Mouse (Mus musculus) 3134 (cell line): ENCODE results near the gene Birc3.
"Not testable (repeated sequence)": the region's sequence is repeated elsewhere in the genome, so short reads cannot be mapped to it uniquely, and the experiment has no call there.

Source experiments
- DNase-seq: peaks from one replicate; pipeline ENCODE4 v3.0.0-alpha.2; 2011; ENCODE audit warnings: low spot score; ENCODE audit not compliant: insufficient read length; ENCODE audit errors: extremely low read depth

The Birc3 gene

GRCm38 (mm10) chr9:7872775-7873439 is at the start of gene Birc3:
TSS of gene Birc3 (minus strand) at chr9:7873186.
- no peak for DNase-seq

DNA sequence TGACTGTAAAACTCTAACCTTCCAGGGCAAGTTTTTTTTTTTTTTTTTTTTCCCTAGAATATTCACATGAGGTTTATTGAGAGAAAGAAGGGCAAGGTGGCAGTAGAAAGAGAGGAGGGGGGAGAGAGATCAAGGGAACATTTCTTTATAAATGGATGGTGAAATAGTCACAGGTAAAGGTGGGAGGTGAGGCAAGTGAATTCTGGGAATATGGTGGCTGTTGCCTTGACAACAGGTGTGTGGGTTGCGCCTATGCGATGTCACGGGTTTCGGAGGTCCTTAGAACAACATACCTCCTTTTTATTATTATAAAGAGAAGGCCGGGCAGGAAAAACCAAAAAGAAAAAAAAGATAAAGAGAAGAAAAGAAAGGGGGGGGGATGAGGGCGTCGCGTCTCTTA is 41.9 kb upstream of the Birc3 start:
- no peak for DNase-seq

DNA sequence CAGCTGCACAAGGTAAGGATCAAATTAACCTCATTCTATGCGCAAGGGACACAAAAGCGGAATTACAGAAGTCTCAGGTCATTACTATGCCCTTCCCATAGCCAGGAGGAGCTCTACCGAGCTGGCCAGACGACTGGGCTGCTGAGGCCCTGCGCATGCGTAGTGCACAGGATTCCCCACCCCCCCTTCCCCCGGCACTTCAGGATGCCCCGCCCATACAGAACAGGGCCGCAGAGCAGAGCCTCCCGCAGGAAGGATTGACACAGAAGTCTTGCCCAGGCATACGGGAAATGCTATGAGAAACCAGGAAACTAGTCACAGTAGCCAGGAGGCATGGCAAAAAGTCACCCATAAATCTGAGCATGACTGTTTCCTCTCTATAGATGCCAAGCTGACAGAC is 41.5 kb upstream of the Birc3 start:
- DNase-seq = no peak

DNA sequence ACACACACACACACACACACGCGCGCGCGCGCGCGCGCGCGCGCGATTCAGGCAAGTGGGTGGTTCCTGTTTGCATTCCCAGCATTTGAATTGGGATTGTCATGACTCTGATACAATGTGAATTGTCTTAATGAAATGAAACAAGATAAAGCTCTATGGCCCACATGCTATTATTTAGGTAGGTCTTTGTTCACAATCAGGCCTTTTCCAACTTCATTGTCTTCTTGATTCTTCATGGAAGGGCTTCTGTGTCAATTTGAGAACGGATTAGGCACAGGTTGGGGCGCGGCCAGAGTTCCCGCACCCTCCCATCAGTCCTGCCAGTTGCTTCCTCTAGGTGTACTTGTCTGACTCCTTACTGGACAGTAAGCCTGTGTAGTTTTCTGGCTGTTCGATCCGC is 41.0 kb upstream of the Birc3 start:
- DNase-seq = no peak

- DNase-seq = peak; percentile 23
Observed at GRCm38 (mm10) chr9:7907351-7907985, 34.5 kb upstream of the Birc3 start.

DNA sequence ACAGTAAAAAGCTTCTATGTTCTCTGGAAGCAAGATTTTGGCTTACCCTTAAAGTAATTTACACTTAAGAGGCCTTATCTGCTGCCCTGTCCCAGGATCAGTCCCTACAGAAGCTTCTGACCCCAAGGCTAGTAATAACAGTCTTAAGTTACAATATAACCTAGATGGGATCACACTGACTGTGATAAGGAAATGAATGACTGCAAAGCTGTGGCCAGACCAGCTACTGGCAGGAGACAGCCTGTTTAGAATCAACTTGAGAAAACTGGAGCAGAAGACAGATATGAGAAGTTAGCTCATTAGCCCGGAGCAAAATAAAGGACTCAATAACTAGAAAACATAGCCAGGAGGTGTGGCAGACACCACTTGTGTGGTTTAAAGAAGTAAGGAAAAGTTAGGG is 33.6 kb upstream of the Birc3 start:
- DNase-seq = no peak

DNA sequence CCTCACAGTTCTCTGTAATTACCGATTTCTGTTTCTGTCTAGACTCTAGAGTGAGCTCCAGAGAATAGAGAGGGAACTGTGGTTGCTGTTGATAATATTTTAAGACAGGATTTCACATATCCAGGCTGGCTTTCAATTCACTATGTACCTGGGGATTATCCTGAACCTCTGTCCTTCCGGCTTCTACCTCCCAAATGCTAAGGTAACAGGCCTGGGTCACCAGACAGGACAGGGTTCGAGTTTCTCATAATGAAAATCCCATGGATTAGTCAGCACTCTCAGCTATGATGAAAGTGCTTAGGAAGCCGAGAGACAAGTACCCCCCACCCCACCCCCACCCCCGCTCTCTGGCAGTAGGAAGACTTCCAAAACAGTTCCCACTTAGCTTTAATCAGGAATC is 30.8 kb upstream of the Birc3 start:
- DNase-seq = no peak

DNA sequence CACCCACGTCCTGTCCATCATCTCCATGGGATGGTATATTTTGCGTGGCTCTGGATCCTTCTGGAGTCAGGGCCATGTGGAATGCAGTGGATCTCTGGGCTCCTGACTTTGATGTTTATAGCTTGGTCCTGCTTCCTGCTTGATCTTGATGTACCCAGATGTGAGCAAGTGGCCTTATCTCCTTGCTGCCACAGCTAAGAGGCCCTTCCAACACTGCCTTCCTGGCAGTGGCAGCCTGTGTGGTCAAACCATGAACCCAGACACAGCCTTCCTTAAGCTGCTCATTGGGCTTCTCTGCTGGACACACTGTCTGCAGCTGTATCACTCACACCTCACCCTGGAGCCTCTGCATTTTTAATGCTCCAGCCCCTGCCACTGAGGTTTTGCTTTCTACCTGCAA is 30.3 kb upstream of the Birc3 start:
- no peak for DNase-seq

DNA sequence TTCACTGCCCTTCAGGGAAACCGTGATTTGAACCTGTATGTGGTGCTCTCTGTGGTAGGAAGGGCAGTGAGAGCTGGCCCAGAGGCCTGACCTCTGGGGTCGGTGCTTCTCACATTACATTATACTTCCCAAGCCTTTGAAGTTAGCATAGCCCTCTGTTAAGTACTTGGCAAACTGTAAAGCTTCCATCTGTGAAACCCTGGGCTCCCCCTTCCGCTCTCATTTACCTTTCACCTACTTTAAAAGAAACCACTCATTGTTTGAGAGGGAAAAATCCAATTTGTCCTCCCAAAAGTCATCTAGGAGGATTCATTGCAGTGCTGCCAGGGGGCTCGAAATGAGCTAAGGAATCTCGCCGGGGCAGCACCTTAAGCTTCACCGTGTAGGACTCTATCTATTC is 29.3 kb upstream of the Birc3 start:
- DNase-seq = no peak

DNA sequence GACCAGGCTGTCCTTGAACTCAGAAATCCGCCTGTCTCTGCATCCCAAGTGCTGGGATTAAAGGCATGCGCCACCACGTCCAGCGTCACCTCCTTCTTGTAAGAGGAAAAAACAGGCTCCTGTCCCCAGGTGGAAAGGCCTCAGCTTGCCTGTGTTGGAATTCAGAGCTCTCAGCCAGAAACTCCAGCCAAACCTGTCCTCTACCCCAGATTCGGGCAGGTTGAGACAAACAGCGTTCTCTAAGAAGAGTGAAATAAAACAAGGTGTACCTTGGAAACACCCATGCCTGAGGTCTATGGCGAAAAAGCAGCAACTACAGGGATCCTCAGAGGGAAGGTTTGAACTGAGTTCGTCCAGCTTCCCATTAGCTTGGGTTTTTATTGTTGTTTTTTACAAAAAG is 28.0 kb upstream of the Birc3 start:
- DNase-seq = no peak

- DNase-seq = no peak
Observed at GRCm38 (mm10) chr9:7897502-7897901, 24.5 kb upstream of the Birc3 start.

- not testable (repeated sequence) for DNase-seq
Observed at GRCm38 (mm10) chr9:7891796-7892195, 18.8 kb upstream of the Birc3 start.

DNA sequence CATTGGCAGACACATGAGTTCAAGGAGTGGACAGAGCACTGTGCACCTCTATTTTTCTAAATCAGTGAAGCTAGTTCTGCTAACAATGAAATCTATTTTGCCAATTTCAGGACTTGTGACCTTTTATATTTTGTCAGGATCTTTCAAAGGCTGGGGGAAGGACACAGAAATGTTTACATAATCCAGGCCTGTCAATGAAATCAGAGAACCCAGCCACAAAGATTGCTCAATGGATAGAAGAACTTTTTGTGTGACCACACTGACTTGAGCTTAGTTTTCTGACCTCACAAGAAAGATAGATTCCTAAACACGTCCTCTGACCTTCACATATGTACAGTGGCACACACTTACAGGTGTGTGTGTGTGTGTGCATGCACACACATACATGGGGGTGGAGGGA is 18.2 kb upstream of the Birc3 start:
- DNase-seq = no peak

DNA sequence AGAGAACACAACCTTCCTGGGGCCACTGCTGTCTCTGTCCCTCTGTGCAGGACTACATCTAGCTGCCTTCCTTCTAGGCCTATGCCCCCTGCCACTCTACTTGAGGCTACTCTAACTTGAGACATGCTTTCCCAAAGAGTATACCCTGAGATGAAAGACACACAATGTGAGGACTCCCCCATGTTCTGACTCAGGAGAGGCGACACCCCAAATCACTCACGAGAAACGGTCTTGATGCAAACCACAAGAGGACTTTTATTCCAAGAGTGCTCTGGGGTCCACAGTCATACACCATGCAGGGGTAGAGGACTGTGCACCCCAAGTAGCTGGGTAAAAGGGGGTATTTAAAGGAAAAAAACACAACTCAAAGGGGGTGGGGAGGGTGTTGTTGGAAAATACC is 11.4 kb upstream of the Birc3 start:
- DNase-seq = no peak

DNA sequence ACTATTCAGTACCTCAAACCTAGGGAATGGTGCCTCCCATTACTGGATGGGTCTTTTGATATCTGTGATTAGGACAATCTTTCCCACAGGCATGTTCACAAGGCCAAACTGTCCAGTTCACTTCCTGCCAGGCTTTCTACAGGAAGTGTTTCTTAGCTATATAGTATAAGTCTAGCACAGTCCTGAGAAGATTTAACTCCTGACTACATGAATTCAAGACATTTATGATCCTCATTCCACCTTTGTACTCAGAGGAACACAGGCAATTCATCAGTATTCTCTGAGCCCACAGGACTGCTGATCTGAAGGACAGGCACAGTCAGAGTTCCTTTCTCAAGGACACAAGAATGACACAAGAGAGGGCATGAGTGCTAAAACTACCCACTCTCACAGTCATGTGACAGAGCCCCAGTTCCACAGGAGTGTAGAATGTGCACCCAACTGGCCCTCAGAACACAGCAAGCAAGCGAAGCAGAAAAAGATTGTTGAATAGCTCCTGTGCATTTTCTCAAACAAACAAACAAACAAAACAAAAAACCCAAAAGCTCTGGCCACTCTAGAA is 9.4 kb upstream of the Birc3 start:
- no peak for DNase-seq

- DNase-seq = no peak
Observed at GRCm38 (mm10) chr9:7873511-7874211, 675 bp upstream of the Birc3 start.

DNA sequence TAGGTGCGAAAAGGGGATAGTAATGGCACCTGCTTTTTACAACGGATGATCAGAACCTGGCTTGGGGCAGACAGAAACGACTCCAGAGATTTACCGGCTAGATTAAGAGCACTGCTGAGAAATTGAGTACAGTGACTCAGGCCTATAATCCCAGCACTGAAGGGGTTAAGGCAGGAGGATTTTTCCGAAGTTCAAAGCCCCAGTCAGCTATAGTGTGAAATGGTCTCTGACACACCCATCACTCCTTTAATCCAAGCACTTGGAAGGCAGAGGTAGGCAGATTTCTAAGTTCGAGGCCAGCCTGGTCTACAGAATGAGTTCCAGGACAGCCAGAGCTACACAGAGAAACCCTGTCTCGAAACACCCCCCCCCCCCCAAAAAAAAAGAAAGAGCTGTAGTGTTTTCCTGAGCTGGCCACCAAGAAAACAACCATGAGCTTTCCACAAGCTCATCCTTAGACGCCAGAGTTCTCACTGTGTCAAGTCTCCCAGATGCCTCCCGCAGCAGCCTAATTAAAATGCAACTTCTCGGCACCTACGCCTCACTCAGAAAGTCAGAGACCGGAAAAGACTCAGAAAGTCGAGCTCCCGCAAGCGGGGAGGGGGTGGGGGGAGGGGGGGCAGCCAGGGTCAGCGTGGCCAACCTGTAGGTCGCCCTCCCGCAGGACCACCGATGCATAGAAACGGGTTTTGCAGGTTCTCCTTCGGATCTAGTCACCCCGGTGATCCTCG is 777 bp downstream of the Birc3 start:
- DNase-seq = no peak

GRCm38 (mm10) chr9:7871316-7872043 is 1.5 kb downstream of the Birc3 start:
- no peak for DNase-seq

DNA sequence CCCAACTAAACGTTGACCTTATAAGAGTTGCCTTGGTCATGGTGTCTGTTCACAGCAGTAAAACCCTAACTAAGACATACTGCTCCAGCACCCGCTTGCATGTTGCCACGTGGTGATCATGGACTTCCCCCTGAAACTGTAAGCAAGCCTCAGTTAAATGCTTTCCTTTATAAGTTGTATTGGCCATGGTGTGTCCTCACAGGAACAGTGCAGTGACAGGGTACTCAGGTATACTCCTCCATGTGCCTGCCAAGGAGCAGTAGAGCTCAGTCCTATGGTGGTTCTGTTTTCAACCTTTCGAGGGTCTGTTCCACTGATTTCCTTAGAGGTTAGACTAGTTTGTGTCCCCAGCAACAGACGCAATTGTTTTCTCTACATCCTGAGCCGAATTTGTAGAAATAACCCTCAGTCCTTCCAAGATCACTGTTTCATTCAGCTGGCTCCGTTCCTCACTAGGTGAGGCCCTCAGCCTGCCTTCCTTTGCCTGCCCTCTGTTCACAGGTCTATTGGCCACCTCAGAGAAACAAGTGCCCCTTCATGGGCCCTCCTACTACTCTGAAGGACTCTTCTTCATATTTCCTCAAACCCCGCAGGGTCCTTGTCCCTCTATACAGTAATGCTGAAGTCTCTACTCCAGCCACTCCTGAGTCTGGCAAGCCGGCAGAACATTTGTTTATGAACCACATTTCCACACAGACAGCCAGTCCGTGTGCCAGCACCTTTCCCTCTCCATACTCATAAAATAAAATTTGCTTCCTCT is 2.2 kb downstream of the Birc3 start:
- DNase-seq = no peak
